22 mouse cellular contexts compared by ENCODE assay signal in genomic region chr7:130230034-130230433, GRCm38 (mm10).
DNase-seq lines count a peak whose midpoint lies in the region; ATAC-seq lines count a peak whose summit lies in the region.
"Had no signal": no experiment of that assay in that cellular context is flagged by ENCODE, and none has a peak within 500 bp of the region (broad histone marks: within the 10 kb centered on the region; RNA-seq: fewer than 3 reads in every experiment).

No protein-coding gene starts in this region.

- 0 out of 2 replicates have a peak overlapping the region, but pooled peaks have one; percentile 18 for H3K27ac ChIP-seq in kidney, embryonic 15.5 days
- H3K27ac ChIP-seq in forebrain, embryonic 15.5 days (replicated peaks), result no peak overlapping the region
- H3K27ac ChIP-seq: heart, embryonic 15.5 days; hindbrain, embryonic 10.5 days; hindbrain, embryonic 13.5 days had no signal

- ATAC-seq in kidney, embryonic 15.5 days (replicated peaks; ENCODE audit: low FRiP score), result no peak
- no peak for ATAC-seq in forebrain, embryonic 15.5 days (replicated peaks)
- ATAC-seq: activated CD4-positive, CD25-positive, alpha-beta regulatory T cell, adult 4 months; forebrain, embryonic 14.5 days; hindbrain, embryonic 16.5 days had no signal

- peak; percentile 55 for DNase-seq in kidney, adult 11 months
- DNase-seq in kidney, postnatal 14 days, result no peak
- peak; percentile 17 to 41 for DNase-seq in kidney, adult 8-10 months
- no peak for DNase-seq in kidney, postnatal 4 days
- DNase-seq: adrenal gland, adult 8-10 months; adrenal gland, postnatal 25 days; cerebellum, adult 18-20 months; cerebellum, adult 9-10 months; cerebellum, postnatal 14 days; gastrocnemius, postnatal 25 days; heart, adult 18-20 months; heart, postnatal 10 days; heart, postnatal 36 days had no signal

- no peaks in the 10 kb centered on the region for H3K27me3 ChIP-seq in kidney, embryonic 15.5 days
- H3K27me3 ChIP-seq in forebrain, embryonic 15.5 days, result no peaks in the 10 kb centered on the region
- H3K27me3 ChIP-seq: heart, embryonic 12.5 days; heart, embryonic 15.5 days; hindbrain, embryonic 13.5 days had no signal

- no peaks in the 10 kb centered on the region for H3K9me3 ChIP-seq in kidney, embryonic 15.5 days (replicated peaks)
- no peaks in the 10 kb centered on the region for H3K9me3 ChIP-seq in forebrain, embryonic 15.5 days
- H3K9me3 ChIP-seq: heart, embryonic 15.5 days; hindbrain, embryonic 13.5 days had no signal

- H3K36me3 ChIP-seq in kidney, embryonic 15.5 days, result peaks cover 32% of the 10 kb centered on the region
- H3K36me3 ChIP-seq in forebrain, embryonic 15.5 days, result no peaks in the 10 kb centered on the region
- H3K36me3 ChIP-seq: heart, embryonic 15.5 days; hindbrain, embryonic 13.5 days had no signal

- H3K4me2 ChIP-seq in kidney, embryonic 15.5 days, result no peak overlapping the region
- no peak overlapping the region for H3K4me2 ChIP-seq in forebrain, embryonic 15.5 days (replicated peaks)
- H3K4me2 ChIP-seq: heart, embryonic 12.5 days; heart, embryonic 15.5 days; hindbrain, embryonic 13.5 days had no signal

- no peak overlapping the region for H3K4me3 ChIP-seq in kidney, embryonic 15.5 days (replicated peaks)
- no peak overlapping the region for H3K4me3 ChIP-seq in forebrain, embryonic 15.5 days
- H3K4me3 ChIP-seq: heart, embryonic 12.5 days; heart, embryonic 15.5 days; hindbrain, embryonic 10.5 days; hindbrain, embryonic 13.5 days had no signal

- peaks cover 83% of the 10 kb centered on the region for H3K4me1 ChIP-seq in kidney, embryonic 15.5 days
- H3K4me1 ChIP-seq in forebrain, embryonic 15.5 days, result peaks cover 18% of the 10 kb centered on the region
- H3K4me1 ChIP-seq: heart, embryonic 12.5 days; heart, embryonic 15.5 days had no signal

- 75% methylated on average over 4 of the region's 4 CpGs for WGBS in kidney, embryonic 15.5 days
- WGBS in forebrain, embryonic 15.5 days, result 91% methylated on average over 4 of the region's 4 CpGs

- no peak overlapping the region for H3K9ac ChIP-seq in kidney, embryonic 15.5 days
- H3K9ac ChIP-seq in forebrain, embryonic 15.5 days (replicated peaks), result no peak overlapping the region
- H3K9ac ChIP-seq: heart, embryonic 12.5 days; heart, embryonic 15.5 days; hindbrain, embryonic 13.5 days had no signal

Comparison
In these comparisons a context has a peak if more than half of its experiments do, and no peak if none do; other contexts are left out.
1. DNase-seq: peak in kidney, adult 11 months (single experiment) and kidney, adult 8-10 months (2 of 2); none in kidney, postnatal 14 days (single experiment) and kidney, postnatal 4 days (0 of 2).